Mouse (Mus musculus) ES-E14 (cell line): ENCODE measurements around the gene Sh3glb2.

Source experiments
- CHD2 ChIP-seq: IDR thresholded peaks from 2 replicates; pipeline ENCODE4 v1.6.1; 2014; ENCODE audit warnings: mild to moderate bottlenecking, low read depth, low read length, inconsistent platforms
- MAFK ChIP-seq: IDR thresholded peaks from 2 replicates; pipeline ENCODE4 v1.6.1; 2014; ENCODE audit warnings: mild to moderate bottlenecking, low read depth, low read length, inconsistent platforms; ENCODE audit not compliant: insufficient read depth
- ZNF384 ChIP-seq: IDR thresholded peaks from 2 replicates; pipeline ENCODE4 v1.6.1; 2012; ENCODE audit warnings: low read depth, low read length, inconsistent platforms

DNA sequence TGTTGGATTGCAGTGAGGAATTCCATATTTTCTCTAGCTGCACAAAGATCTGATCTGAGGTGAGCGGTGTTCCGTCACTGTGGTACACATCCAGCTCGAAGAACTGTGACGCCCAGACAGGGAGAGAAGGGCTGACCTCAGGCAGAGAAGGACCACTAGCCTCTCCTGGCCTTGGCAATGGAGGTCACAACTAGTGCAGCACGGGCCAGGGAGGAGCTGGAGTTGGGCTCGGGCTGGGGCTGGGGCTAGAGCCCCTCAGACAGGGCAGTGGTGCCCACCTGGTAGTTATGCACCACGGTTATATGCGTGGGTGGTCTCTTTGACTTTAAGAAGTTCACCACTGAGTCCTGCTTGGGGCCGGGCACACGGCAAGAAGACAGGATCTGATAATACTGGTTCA lies 48.6 kb upstream of the Sh3glb2 start:
- TF ChIP-seq MAFK (no peak), CHD2 (no peak), ZNF384 (no peak)
